Mouse (Mus musculus): ENCODE results near the gene Fam199x. TPM values are rescaled to one million over a fixed set of nuclear protein-coding genes. Genes with fewer than 3 reads are reported as not detected.
A peak's percentile ranks its signal among the peaks of the same experiment; 100 is the strongest.

Fam199x gene
- total RNA-seq (2021) = 10 to 100 TPM in 1 of 2 experiments, 1 to 10 TPM in 1; 9.4 to 10.6 TPM

DNA sequence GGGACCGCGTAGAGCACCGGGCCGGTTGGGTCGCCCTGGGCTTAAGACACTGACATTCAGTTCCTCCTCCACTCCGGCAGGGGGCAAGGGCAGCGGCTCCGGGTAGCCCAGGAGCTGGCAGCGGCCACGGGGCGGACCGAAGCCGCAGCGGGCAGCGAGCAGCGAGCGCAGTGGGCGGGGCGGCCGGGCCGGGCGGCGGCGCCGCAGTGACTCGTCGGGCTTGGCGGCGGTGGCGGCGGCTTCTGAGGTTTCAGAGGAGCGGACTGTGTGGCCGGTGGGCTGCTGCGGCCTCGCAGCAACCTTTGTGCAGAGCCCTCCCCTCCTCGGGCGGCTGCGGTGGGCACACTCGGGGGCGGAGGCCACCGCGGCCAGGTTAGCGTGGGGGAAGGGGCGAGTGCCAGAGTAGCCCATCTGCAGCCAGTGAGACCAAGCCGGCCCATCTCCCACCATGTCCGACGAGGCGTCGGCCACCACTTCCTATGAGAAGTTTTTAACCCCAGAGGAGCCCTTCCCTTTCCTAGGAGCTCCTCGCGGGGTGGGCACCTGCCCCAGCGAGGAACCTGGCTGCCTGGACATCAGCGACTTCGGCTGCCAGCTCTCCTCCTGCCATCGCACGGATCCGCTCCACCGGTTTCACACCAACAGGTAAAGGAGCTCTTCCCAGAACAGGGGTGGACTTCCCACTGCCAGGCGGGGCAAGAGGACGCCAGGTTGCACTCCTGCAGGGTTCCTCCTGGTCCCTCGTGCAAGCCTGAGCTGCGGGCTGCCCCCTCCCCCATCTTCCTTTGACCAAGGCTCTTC is at the start of gene Fam199x:
TSS of gene Fam199x (plus strand) at position 170 of the 801 bp plus-strand sequence.
- peak; percentile 26 to 89 for DNase-seq (ENCODE audit: extremely low spot score in 1 of 2, low spot score in 2 of 2)
- intact Hi-C loops (cut with DNase I) = no loop called here

- DNase-seq (ENCODE audit: extremely low spot score in 1 of 2, low spot score in 2 of 2) = peak in 1 of 2 experiments; percentile 44
- intact Hi-C loops (cut with DNase I) = loop anchor here (5.0 kb wide), 1 partner anchor 53 kb away; no protein-coding TSS in a partner anchor
These were observed 34.2 kb upstream of the Fam199x start for GRCm38 (mm10) chrX:137015099-137015709.

DNA sequence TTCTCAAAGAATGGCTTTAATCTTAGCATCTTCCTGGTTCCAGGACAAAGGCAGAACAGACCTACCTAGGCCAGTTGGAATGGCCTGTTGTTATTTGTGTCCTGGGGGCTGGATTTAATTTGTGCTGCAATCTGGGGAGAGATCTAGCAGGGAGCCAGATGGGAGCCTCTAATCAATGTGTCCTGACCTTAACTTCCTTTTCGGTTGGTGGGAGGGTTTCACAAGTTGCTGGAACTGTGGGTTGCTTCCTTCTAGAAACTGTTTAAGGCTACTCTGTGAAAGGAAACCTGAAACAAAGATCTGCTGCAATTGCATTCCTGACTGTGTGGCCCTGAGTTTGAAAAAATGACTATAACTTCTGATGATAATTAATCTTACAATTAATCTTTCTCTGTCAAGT is 31.7 kb upstream of the Fam199x start:
- intact Hi-C loops (cut with DNase I) = loop anchor here (5.0 kb wide), 1 partner anchor 55 kb away; no protein-coding TSS in a partner anchor
- DNase-seq (ENCODE audit: extremely low spot score in 1 of 2, low spot score in 2 of 2) = no peak

DNA sequence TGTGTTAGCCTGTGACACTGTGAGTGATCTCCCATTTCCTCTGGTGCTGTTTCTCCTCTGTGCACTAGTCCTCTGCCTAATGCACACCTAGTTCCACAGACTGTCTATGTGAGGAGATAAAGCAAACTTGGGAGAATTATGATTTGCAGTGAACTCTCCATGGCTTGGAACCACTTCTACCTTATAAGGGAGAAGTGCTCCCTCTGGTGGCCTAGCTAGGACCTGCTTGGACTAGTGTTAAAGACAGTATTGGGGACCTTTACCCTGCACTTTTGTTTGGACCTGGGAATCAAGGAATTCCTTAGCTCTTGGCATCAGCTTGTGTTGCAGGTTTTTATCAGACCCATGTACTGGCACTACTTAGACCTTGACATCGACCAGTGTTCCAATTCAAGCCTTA is 30.1 kb upstream of the Fam199x start:
- intact Hi-C loops (cut with DNase I) = loop anchor here (5.0 kb wide), 1 partner anchor 57 kb away; no protein-coding TSS in a partner anchor
- peak; percentile 41 to 52 for DNase-seq (ENCODE audit: extremely low spot score in 1 of 2, low spot score in 2 of 2)

DNA sequence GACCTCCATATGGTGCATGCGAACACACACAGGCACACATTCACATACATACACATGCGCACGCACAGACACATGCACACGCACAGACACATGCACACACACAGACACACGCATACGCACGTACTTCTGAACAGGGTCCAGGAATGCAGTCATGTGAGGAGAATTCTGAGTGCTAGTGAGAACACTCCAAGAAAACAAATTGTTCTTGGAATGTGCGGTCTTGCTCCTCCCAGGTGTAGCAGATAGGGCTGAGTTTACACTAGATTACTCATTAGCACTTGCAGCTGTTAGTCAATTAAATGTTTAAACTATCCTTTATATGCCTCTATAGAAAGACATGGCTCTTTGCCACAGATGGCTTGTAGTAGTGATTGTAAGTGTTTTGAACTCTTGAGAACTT is 18.5 kb upstream of the Fam199x start:
- DNase-seq (ENCODE audit: extremely low spot score in 1 of 2, low spot score in 2 of 2) = no peak
- intact Hi-C loops (cut with DNase I) = no loop called here

GRCm38 (mm10) chrX:137031726-137032125 is 17.7 kb upstream of the Fam199x start:
- DNase-seq (ENCODE audit: extremely low spot score in 1 of 2, low spot score in 2 of 2) = no peak
- intact Hi-C loops (cut with DNase I) = no loop called here

GRCm38 (mm10) chrX:137034322-137034721 is 15.1 kb upstream of the Fam199x start:
- no peak for DNase-seq (ENCODE audit: extremely low spot score in 1 of 2, low spot score in 2 of 2)
- intact Hi-C loops (cut with DNase I) = no loop called here

DNA sequence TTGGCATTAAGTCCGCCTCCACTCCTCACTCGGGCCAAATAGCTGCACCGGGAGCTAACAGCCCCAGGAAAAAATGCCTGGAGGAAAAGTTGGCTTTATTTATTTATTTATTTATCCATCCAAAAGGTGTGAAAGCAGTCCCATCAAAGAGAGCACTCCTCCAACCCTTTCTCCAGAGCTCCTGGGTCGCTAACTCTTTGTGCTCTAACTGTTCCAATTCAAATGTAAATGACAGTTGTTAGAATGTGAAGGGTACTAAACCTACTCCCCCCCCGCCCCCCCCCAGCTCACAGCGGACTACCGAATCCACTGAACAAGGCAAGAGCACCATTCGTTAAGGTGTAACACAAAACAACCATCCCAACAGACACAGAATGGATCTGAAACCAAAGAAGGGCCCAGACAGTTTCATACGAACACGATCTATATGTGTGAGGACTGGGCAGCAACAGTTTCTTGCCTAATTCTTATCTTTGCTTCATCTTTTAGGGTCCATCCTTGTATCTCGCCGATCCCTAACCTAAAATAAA is 11.9 kb upstream of the Fam199x start:
- no peak for DNase-seq (ENCODE audit: extremely low spot score in 1 of 2, low spot score in 2 of 2)
- intact Hi-C loops (cut with DNase I) = no loop called here

DNA sequence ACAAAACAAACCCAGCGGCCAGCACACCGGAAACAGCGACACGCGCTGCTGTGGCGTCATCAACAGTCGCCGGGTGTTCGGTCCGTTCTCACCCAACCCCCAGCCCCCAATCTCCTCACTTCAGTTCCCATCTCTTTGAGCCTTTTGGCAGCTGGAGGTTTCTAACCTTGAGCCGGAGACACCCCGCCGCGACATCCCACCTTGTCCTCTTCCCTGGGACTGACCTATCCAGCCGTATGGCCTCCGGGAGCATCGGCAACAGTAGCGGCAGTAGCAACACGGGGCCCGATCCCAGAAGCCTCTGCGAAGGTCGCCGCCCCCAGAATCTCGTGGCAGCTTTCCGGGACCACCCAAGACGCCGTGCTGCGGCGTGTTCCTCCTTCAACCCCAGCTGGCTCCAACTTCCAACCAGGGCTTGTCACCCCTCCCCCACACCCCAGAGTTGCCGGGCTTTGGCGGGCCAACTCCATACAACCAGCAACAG is 11.4 kb upstream of the Fam199x start, which contains the start of gene Slc25a53:
TSS of gene Slc25a53 (minus strand) at position 303 of the 484 bp plus-strand sequence.
- DNase-seq (ENCODE audit: extremely low spot score in 1 of 2, low spot score in 2 of 2) = peak; percentile 69 to 93
- intact Hi-C loops (cut with DNase I) = no loop called here

GRCm38 (mm10) chrX:137038502-137038901 is 10.9 kb upstream of the Fam199x start:
- no peak for DNase-seq (ENCODE audit: extremely low spot score in 1 of 2, low spot score in 2 of 2)
- intact Hi-C loops (cut with DNase I) = no loop called here

- DNase-seq (ENCODE audit: extremely low spot score in 1 of 2, low spot score in 2 of 2) = no peak
- intact Hi-C loops (cut with DNase I) = no loop called here
These were observed 352 bp upstream of the Fam199x start for GRCm38 (mm10) chrX:137049060-137049424.

GRCm38 (mm10) chrX:137063202-137063601 is 13.8 kb downstream of the Fam199x start:
- DNase-seq (ENCODE audit: extremely low spot score in 1 of 2, low spot score in 2 of 2) = peak; percentile 15 to 27
- intact Hi-C loops (cut with DNase I) = no loop called here

DNA sequence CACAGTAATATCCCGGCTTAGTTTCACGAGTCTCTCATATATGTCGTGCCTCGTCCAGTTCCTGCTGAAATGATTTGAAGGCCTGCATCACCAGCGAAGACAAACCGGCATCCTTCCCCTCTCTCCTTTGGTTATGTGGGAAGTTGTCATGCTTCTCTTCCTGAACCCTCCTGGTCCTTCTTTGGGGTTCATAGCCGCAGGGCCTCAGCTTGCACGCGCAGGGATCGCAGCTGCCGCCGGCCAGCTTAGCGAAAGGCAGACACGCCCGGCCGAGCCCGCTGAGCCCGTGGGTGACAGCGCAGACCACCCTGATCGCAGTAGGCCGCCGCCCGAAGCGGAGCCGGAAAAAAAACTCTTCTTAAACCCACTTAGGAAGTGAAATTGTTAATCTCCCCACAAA is 55.1 kb downstream of the Fam199x start:
- intact Hi-C loops (cut with DNase I) = no loop called here
- no peak for DNase-seq (ENCODE audit: extremely low spot score in 1 of 2, low spot score in 2 of 2)

DNA sequence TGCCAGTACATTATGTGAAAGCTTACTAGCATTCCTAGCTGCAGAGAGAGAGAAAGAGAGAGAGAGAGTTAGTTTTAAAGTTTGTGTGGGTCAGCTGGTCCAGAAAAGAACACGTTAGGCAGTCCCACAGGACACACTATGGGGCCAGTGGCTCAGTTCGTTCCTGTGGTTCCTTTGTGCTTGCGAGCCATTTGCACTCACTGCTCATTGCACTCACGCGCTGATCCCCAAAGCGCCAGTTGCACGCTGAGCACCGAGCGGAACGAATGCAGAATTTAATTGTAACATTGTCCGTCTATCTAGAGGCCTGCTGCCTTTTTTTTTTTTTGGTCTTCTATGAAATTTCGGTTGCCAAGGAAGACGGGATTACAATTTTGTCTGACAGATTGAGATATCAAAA is 57.1 kb downstream of the Fam199x start:
- no peak for DNase-seq (ENCODE audit: extremely low spot score in 1 of 2, low spot score in 2 of 2)
- intact Hi-C loops (cut with DNase I) = no loop called here

DNA sequence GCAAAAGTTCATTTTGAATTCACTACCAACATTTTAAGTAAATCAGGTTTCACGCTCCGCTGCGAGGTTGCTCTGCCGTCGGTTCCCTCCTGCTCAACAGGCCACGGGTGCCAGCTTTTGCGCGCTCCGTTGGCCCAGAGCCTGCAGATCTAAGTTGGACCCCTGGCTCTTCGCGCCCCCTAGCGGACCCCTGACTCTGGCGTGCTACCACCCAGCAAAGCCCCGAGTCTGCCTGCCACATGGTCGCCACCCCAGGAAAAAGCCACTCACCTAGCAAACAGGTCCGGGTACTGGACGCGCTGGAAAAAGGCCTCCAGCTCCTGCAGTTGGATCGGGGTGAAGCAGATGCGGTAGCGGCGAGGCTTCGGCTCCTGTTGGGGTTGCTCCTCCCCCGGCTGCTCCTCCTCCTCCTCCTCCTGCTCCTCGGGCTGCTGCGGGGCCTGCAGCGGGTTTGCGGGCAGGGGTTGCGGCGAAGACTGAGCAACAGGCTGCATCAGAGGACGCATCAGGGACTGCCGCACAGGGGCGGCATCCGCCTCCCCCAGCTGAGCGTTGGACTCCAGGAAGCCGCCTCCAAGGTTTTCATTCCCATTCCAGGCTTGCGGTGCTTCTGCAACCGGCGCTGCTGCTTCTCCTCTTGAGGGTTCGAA is 68.8 kb downstream of the Fam199x start:
- DNase-seq (ENCODE audit: extremely low spot score in 1 of 2, low spot score in 2 of 2) = peak; percentile 9 to 42
- intact Hi-C loops (cut with DNase I) = no loop called here

GRCm38 (mm10) chrX:137119675-137120423 is 70.5 kb downstream of the Fam199x start:
- DNase-seq (ENCODE audit: extremely low spot score in 1 of 2, low spot score in 2 of 2) = no peak
- intact Hi-C loops (cut with DNase I) = no loop called here

DNA sequence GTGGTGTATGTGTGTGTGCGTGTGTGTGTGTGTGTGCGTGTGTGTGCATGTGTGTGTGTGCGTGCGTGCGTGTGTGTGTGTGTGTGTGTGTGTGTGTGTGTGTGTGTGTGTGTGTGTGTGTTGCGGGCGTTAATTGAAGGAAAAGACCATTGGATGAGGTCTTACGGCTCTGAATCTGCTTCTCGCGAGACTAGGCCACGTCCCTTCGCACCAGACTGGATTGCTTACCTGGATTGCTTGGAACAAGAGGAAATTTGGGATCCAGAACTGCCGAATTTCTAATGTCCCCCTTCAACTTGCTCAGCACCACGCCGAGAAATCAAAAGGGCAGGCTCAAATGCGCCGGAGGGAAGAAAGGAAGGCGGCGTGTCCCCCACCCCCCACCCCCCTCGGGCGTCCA is 72.3 kb downstream of the Fam199x start, which contains the start of gene Esx1:
TSS of gene Esx1 (minus strand) at position 366 of the 400 bp plus-strand sequence.
- intact Hi-C loops (cut with DNase I) = no loop called here
- no peak for DNase-seq (ENCODE audit: extremely low spot score in 1 of 2, low spot score in 2 of 2)

- DNase-seq (ENCODE audit: extremely low spot score in 1 of 2, low spot score in 2 of 2) = no peak
- intact Hi-C loops (cut with DNase I) = no loop called here
These were observed 78.1 kb downstream of the Fam199x start for GRCm38 (mm10) chrX:137127542-137127941.
